Mouse (Mus musculus): Measurements from ENCODE around the gene Sgpp1. TPM values are rescaled to one million over a fixed set of nuclear protein-coding genes. Genes with fewer than 3 reads are reported as not detected.
"Not testable (repeated sequence)": the region's sequence is repeated elsewhere in the genome, so short reads cannot be mapped to it uniquely, and the experiment has no call there.

The Sgpp1 gene
- total RNA-seq, 1 experiment from 2014 or later, result 56.4 TPM

DNA sequence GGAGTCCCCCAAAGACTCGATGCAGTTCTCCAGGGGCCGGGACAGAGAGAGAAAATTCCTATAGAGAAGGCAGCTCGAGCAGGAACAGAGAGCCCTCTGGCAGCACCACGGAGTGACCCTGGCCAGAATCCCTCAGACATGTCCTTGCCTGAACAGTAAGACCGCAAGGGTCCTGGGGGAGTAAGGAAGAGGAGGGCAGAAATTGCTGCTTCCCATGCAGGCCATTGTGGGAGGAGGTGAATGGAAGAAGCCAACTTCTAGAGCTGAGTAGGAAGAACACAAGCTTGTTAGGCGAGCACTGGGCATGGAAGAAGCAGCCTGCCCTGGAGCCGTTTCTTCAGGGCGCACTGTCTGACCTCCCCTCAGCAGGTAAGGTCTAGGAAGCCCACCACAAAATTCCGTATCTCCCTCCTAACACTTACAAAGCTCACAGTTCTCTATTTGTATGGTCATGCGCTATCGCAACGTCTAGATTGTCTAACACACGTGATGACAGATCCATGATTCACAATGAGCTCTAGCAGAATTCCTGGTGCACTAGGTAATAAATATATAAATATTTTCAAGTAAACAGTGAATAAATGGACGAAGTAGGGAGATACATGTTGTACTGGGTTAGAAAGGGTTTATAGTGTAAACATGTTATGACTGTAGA is 33.3 kb downstream of the Sgpp1 start:
- ATAC-seq (replicated peaks; ENCODE audit: insufficient number of reproducible peaks, low FRiP score, low TSS enrichment, poor library complexity, severe bottlenecking), result no peak

DNA sequence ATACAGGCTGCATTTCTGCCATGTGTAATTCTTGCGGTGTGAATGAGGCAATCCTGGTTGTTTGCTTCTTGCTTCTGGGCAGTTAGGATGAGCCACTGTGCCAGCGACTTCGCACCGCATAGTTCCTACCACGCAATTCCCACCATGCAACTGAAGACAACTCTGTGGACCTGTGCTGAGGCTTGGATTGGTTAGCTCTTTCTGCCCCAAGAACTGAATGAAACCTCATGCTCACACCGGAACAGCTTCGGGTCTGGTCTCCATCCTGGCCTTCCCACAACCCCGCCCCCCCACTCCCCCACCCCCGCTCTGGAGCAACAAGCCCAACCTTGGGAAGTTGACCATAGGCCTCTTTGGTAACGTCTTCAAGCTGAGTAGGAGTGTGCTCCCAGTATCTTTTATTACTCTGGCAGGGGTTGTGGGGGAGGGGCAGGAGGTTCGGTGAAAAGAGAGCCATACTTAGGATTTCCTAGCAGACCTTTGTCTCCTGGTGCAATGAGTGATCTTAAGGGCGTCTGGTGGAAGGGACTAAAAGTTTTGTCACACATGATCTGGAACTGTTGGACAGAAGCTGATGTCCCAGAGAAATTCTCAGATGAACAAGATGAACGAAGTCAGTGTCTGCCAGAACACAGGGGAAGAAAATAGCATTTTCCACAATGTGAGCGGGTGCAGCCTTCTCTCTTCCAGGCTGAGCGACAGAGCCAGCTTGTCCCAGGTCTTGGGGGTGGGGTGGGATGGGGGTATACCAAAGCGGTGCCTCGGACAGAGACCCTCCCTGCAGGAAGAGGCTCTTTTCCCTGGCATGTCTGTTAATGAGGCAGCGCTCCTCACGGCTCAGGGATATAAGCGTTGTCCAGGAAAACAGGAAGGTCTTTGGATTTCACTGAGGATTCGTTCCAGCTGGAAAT is 34.1 kb downstream of the Sgpp1 start:
- ATAC-seq (replicated peaks; ENCODE audit: insufficient number of reproducible peaks, low FRiP score, low TSS enrichment, poor library complexity, severe bottlenecking), result 0 out of 2 replicates have a peak, but pooled peaks have one; percentile 17

DNA sequence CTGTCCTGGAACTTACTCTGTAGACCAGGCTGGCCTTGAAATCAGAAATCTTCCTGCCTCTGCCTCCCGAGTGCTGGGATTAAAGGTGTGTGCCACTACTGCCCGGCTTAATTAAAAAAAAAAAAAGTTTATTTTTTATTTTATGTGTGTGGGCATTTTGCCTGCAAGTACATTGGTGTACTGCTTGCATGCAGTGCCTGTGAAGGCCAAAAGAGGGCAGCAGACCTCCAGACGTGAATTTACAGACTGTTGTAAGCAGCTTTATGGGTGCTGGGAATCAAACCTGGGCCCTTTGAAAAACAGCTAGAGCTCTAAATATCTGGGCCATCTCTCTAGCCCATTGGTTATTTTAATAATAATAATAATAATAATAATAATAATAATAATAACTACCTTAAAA is 36.8 kb downstream of the Sgpp1 start:
- ATAC-seq (replicated peaks; ENCODE audit: insufficient number of reproducible peaks, low FRiP score, low TSS enrichment, poor library complexity, severe bottlenecking), result no peak

DNA sequence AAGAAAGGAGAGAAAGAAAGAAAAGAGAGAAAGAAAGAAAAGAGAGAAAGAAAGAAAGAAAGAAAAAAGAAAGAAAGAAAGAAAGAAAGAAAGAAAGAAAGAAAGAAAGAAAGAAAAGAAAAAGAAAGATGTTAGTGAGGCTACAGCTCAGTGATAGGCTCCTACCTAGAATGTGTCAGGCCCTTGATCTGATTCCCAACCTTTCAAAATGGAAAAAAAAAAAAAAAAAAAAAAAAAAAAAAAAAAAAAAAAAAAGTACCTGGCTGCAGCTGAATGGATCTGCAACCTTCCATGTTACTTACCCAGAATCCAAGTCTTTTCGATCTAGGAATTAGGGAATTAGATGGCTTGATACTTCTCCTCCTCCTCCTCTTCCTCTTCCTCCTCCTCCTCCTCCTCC is 39.7 kb downstream of the Sgpp1 start:
- not testable (repeated sequence) for ATAC-seq (replicated peaks; ENCODE audit: insufficient number of reproducible peaks, low FRiP score, low TSS enrichment, poor library complexity, severe bottlenecking)

DNA sequence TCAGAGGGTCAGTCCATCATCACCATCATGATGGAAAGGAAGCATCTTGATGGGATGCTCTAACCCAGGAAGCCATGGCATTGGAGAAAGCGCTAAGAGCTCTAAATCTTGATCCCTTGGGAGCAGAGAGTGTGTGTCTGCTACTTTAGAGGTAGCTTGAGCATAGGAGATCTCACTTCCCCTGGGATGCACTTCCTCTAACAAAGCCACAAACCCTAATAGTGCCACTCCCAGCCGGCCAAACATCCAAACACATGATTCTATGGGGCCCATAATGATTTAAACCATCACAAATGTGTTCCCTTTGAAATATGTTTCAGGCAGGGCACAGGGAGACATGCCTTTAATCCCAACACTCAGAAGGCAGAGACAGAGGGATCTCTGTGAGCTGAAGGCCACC is 46.5 kb downstream of the Sgpp1 start:
- ATAC-seq (replicated peaks; ENCODE audit: insufficient number of reproducible peaks, low FRiP score, low TSS enrichment, poor library complexity, severe bottlenecking), result peak; percentile 66

DNA sequence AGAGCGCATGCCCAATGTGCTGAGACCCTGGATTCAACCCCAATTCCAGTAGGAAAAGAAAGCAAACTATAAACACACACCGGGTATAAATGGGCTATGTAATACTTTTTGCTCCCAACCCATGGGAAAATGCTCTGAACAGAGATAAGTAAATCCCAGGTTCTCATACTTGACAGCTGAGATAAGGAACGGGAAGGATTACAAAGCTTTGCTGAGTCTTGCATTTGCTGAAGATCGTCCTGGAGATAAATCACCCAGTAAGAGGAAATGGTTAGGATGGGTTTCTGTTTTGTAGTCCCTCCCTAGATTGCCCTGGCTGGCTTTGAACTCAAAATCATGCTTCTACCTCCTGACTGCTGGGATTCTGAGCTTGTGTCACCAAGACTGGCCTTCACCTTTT is 48.2 kb downstream of the Sgpp1 start:
- ATAC-seq (replicated peaks; ENCODE audit: insufficient number of reproducible peaks, low FRiP score, low TSS enrichment, poor library complexity, severe bottlenecking), result peak; percentile 58

DNA sequence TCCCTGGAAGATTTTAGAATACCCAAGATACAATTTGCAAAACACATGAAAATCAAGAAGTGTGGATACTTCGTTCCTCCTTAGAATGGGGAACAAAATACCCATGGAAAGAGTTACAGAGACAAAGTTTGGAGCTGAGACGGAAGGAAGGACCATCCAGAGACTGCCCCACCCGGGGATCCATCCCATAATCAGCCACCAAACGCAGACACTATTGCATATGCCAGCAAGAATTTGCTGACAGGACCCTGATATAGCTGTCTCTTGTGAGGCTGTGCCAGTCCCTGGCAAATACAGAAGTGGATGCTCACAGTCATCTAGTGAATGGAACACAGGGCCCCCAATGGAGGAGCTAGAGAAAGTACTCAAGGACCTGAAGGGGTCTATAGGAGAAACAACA is 51.5 kb downstream of the Sgpp1 start:
- not testable (repeated sequence) for ATAC-seq (replicated peaks; ENCODE audit: insufficient number of reproducible peaks, low FRiP score, low TSS enrichment, poor library complexity, severe bottlenecking)

DNA sequence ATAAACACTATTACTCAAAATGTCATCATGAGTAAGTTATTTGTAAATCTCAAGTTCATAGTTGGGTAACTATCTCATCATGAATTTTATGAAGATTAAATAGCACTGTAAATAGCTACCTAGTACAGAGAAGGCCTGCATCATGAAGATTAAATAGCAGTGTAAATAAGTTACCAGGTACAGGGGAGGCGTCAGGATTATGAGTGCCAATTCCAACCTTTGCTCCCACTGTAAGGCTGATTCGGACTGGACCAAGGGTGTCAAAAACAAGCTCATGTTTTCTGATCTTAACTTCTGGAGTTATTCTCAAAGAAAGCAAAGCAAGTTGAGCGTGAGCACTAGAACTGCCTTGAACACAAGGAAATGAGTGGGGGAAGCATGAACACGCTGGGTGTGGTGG is 51.9 kb downstream of the Sgpp1 start:
- no peak for ATAC-seq (replicated peaks; ENCODE audit: insufficient number of reproducible peaks, low FRiP score, low TSS enrichment, poor library complexity, severe bottlenecking)

DNA sequence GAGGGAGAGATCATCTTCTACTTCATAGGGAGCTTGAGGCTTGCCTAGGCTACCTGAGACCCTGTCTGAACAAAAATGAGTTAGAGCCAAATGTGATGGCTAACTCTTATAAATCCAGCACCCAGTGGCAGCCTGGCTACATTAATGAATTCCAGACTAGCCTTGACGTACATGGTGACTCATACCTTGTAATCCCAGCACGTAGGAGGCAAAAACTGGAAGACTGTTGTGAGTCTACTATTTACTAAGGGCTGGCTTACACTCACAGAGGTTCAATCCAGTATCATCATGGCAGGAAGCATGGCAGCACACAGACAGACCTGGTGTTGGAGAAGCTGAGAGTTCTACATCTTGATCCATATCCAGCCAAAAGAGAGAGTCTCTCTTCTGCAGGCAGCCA is 52.7 kb downstream of the Sgpp1 start:
- ATAC-seq (replicated peaks; ENCODE audit: insufficient number of reproducible peaks, low FRiP score, low TSS enrichment, poor library complexity, severe bottlenecking), result no peak

DNA sequence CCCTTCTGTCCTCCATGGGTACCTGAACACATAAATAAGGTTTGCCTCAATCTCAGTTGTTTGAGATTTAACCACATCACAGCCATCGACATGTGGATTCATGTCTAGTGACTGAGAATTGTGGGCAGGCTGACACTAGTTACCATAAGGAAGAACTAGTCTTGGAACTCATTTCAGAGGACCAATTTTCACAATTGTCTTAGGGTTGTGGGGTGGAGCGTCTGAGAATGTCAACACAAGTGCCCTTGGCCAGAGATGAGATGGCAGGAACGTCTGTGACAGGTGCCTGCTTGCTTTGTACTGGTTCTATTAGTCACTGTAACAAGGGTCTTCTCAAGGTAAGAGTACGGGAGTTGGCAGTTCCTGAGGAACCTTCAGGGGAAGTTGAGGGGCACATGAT is 54.4 kb downstream of the Sgpp1 start:
- ATAC-seq (replicated peaks; ENCODE audit: insufficient number of reproducible peaks, low FRiP score, low TSS enrichment, poor library complexity, severe bottlenecking), result no peak

DNA sequence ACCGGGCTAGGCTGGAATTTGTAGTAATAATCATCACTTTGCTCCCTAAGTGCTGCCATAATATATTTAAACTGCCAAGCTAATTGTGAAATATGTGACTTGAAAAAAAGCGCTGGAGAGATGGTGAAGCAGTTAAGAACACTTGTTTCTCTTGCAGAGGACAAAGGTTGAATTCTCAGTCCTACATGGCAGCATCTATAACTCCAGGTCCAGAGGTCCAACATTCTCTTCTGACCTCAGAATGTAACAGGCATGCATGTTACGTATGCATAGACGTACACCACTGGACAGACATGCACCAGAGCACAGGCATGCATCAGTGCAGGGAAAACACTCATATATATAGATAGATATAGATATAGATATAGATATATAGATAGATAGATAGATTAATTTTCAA is 57.1 kb downstream of the Sgpp1 start:
- ATAC-seq (replicated peaks; ENCODE audit: insufficient number of reproducible peaks, low FRiP score, low TSS enrichment, poor library complexity, severe bottlenecking), result no peak

DNA sequence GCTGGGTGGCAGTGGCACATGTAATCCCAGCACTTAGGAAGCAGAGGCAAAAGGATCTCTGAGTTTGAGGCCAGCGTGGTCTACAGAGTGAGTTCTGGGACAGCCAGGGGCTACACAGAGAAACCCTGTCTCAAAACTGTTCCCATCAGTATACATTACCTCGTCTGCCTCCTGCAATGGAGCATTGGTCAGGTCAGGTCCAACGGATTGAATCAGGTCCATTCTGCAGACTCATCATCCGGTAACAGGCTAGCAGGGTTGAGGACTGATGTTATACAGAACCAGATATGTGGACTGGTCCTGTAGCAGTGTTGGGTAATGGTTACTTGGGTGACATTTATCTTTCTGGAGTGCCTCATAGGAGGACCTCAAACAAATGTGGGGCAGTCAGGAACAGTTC is 62.9 kb downstream of the Sgpp1 start:
- ATAC-seq (replicated peaks; ENCODE audit: insufficient number of reproducible peaks, low FRiP score, low TSS enrichment, poor library complexity, severe bottlenecking), result no peak

DNA sequence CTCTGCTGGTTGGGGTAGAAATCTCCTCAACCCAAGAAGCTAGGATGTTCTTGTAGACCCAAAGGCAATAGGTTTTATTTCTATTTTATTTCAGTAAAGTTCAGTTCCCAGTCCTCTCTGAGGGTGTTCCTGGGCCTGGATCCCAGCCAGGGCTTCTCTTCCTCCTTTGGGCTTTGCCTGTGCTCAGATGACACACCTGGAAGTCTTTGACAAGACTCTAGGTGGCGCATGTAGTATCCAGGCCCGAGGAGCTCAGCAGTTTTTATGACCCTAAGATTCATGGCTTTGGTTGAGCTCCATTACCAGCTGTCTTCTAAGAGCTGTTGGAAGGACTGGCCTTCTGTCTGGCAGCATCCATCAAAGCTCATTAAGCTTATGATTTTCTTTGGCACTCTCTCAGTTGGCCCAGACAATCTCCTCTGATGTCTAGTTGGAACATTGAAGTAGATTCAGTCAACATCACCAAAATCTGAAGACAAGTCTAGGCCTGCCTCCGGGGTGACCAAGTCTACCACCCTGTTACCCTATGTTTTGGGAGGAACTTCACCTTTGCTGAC is 63.7 kb downstream of the Sgpp1 start:
- no peak for ATAC-seq (replicated peaks; ENCODE audit: insufficient number of reproducible peaks, low FRiP score, low TSS enrichment, poor library complexity, severe bottlenecking)

DNA sequence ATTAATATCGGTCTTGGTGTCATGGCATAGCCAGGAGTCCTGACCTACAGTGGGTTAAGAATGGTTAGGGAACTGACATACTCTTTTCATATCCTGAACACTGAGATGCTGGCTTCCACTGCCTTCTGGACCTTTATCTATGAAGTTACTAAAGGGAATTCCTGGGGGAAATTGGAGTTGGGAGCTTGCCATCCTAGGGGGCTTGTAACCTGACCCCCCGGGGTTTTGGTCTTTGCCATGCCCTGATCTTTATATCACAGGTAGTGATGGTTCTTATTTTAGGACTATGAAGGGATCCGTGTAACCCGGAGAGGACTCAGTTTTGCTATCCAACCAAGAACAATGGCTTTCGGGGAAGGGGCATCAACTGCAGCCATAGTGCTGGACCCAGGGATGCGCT is 64.9 kb downstream of the Sgpp1 start:
- ATAC-seq (replicated peaks; ENCODE audit: insufficient number of reproducible peaks, low FRiP score, low TSS enrichment, poor library complexity, severe bottlenecking), result no peak

DNA sequence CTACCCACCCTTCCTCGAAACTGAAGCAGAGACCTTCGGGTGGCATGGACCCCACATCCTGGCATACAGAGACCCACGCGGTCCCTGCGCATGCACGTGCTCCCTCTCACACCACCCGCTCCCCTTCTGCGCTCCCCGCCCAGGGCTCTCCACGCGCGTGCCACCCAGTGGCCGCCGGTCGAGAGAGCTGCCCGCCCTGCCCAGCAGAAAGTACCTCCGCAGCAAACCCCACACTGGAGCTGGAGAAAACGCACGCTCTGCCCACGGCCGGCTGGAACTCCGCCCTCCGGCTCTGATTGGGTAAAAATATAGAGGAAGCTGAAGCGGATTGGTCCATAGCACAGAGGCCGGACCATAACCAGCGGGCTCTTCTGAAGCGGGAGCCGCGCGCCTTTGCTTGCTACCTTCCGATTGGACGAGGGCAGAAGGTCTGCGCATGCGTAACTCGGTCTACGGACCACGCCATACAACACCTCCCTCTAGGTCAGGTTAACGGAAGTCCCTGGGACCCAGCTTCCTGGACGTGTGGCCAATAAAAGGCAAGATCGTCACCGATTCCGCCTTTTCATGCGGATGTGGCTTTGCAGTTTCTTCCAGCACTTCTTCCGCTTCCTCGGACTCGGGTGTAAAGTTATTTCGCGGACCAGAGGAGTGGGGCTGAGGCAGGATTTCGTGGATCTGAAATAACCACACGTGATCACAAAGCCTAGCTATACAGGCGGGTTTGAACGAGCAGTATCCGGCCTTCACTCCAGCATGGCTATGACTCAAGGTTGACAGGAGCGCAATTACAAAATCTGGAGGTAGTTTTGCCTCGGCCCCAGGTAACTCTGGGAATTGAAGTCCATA is 66.0 kb downstream of the Sgpp1 start, which contains the start of gene Wdr89:
Wdr89 (minus strand) TSS at position 280 of the 849 bp plus-strand sequence.
- peak; percentile 96 for ATAC-seq (replicated peaks; ENCODE audit: insufficient number of reproducible peaks, low FRiP score, low TSS enrichment, poor library complexity, severe bottlenecking)

DNA sequence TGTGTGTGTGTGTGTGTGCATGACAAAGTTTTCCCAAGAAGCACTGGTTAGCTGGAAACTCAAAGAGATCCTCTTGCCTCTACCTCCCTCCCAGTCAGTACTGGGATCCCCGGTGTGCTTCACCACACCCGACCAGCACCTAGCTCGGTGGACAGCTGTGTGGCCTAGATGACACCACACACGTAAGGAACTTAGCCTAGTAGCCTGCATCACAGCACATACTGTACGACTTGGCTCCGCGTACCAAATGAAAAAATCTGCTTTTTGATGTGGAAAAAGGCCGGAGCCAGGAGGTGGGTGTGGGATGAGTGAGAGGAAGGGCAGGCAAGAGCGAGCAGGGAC is 66.6 kb downstream of the Sgpp1 start:
- no peak; the same call in 1 of the 2 replicates for ATAC-seq (replicated peaks; ENCODE audit: insufficient number of reproducible peaks, low FRiP score, low TSS enrichment, poor library complexity, severe bottlenecking)

DNA sequence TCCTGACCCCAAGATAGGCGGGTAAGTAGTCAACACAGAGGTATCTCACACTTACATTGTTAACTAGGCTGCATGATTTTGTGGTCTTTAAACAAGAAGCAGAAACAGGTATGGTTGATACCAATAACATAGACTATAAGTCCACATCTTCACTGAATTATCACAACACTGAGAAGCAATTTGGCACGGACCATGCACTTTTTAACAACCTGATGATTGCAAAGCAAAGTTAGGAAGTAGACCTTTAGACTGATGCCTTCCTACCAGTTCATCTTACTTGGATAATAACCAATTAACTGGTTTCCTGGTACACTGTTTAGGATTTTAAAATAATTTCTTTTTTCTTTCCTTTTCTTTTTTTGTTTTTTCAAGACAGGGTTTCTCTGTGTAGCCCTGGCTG is 67.3 kb downstream of the Sgpp1 start:
- no peak for ATAC-seq (replicated peaks; ENCODE audit: insufficient number of reproducible peaks, low FRiP score, low TSS enrichment, poor library complexity, severe bottlenecking)

DNA sequence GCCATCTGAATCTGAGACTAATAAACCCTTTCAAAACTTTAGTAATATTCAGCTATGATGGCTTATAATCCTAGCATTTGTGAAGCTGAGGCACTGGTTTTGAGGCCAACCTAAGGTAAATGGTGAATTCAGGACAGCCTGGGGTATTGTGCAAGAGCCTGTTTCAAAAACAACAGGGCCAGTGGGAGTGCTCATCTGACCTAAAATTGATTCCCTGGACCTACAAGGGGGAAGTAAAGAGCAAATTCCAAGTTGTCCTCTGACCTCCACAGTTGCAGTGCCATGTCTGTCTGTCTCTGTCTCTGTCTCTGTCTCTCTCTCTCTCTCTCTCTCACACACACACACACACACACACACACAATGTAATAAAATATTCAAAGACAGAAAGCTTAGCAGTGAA is 68.6 kb downstream of the Sgpp1 start:
- no peak for ATAC-seq (replicated peaks; ENCODE audit: insufficient number of reproducible peaks, low FRiP score, low TSS enrichment, poor library complexity, severe bottlenecking)

DNA sequence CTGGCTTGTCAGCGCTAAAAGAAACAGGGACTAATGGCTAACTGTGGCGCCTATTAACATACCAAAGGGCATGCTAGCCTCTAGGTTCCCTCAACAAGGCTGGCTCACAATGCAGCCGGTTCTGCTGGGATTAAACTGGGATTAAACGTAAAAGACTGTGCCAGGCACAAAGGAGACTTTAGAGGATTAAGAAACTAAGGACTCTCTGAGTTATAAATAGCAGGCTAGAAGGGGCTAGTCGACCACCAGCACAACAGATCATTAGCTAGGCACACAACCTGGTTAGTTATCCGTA is 71.1 kb downstream of the Sgpp1 start:
- ATAC-seq (replicated peaks; ENCODE audit: insufficient number of reproducible peaks, low FRiP score, low TSS enrichment, poor library complexity, severe bottlenecking), result no peak

Data from monocyte, adult 5-6 weeks (primary cell).